Mouse (Mus musculus): ENCODE results near the gene Pvalb.
A peak's percentile ranks its signal among the peaks of the same experiment; 100 is the strongest.

The Pvalb gene

GRCm38 (mm10) chr15:78194320-78194719, 11.9 kb downstream of the Pvalb start:
- DNase-seq = no peak

GRCm38 (mm10) chr15:78189636-78190035, 16.6 kb downstream of the Pvalb start:
- DNase-seq = no peak

- DNase-seq = no peak
Measured at GRCm38 (mm10) chr15:78188546-78188945, 17.7 kb downstream of the Pvalb start.

- no peak for DNase-seq
Measured at GRCm38 (mm10) chr15:78186906-78187305, 19.3 kb downstream of the Pvalb start.

GRCm38 (mm10) chr15:78185609-78186008, 20.6 kb downstream of the Pvalb start:
- DNase-seq = no peak

GRCm38 (mm10) chr15:78184855-78185254, 21.3 kb downstream of the Pvalb start:
- peak; percentile 71 for DNase-seq

GRCm38 (mm10) chr15:78181701-78182405, 24.3 kb downstream of the Pvalb start:
- DNase-seq = no peak

GRCm38 (mm10) chr15:78179775-78180174, 26.4 kb downstream of the Pvalb start:
- no peak for DNase-seq

GRCm38 (mm10) chr15:78178397-78178796, 27.8 kb downstream of the Pvalb start:
- DNase-seq = peak; percentile 87

GRCm38 (mm10) chr15:78177257-78177656, 28.9 kb downstream of the Pvalb start:
- DNase-seq = no peak

- DNase-seq = no peak
Measured at GRCm38 (mm10) chr15:78174887-78175245, 31.3 kb downstream of the Pvalb start.

- DNase-seq = peak; percentile 97
Measured at GRCm38 (mm10) chr15:78173972-78174886, 32.0 kb downstream of the Pvalb start, which contains the start of gene Ift27. Gene Ift27 (minus strand): TSS chr15:78174107.

- DNase-seq = peak; percentile 30
Measured at GRCm38 (mm10) chr15:78172899-78173817, 33.0 kb downstream of the Pvalb start.

GRCm38 (mm10) chr15:78172256-78172898, 33.8 kb downstream of the Pvalb start:
- peak; percentile 66 for DNase-seq

GRCm38 (mm10) chr15:78171651-78172050, 34.5 kb downstream of the Pvalb start:
- peak; percentile 43 for DNase-seq

GRCm38 (mm10) chr15:78170708-78171107, 35.5 kb downstream of the Pvalb start:
- peak; percentile 76 for DNase-seq

GRCm38 (mm10) chr15:78169566-78169965, 36.6 kb downstream of the Pvalb start:
- no peak for DNase-seq

- no peak for DNase-seq
Measured at GRCm38 (mm10) chr15:78165292-78165691, 40.9 kb downstream of the Pvalb start.

GRCm38 (mm10) chr15:78164466-78164865, 41.7 kb downstream of the Pvalb start:
- no peak for DNase-seq

- no peak for DNase-seq
Measured at GRCm38 (mm10) chr15:78161946-78162345, 44.3 kb downstream of the Pvalb start.

GRCm38 (mm10) chr15:78158335-78158734, 47.9 kb downstream of the Pvalb start:
- DNase-seq = no peak

- DNase-seq = no peak
Measured at GRCm38 (mm10) chr15:78157824-78158223, 48.4 kb downstream of the Pvalb start.

Measured in thymus, postnatal 14 days (tissue).